Mouse (Mus musculus): ENCODE measurements around the gene Zfp965. TPM values are rescaled to one million over a fixed set of nuclear protein-coding genes. Genes with fewer than 3 reads are reported as not detected.
"Not testable (repeated sequence)": the region's sequence is repeated elsewhere in the genome, so short reads cannot be mapped to it uniquely, and the experiment has no call there.

Gene Zfp965
- polyA plus RNA-seq (2014; fragmentation: Nextera tagmentation; extraction: Ambion mirVana): 7.2 and 7.4 TPM in 2 replicates

DNA sequence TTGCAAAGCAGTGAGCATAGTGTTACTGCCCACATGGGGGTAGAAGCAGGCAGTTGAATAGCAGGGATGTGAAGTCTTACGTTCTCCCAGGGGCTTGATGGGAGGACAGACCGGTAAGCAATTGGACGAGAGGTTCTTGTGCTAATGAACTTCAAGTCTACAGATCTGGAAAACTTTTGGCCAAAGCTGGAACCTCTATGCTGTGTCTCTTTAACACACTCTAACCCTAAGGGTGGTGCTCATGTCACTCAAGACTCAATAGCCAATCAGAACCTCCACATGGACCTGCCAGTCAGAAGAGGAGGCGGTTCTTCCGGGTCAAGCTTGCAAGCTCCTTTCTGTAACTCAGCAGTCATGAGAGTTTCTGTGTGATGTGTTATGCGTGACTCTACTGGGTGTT is at the start of gene Zfp965:
Gene Zfp965 (plus strand): TSS at position 301 of the 400 bp plus-strand sequence.
- not testable (repeated sequence) for H3K27ac ChIP-seq (ENCODE audit: low read depth, low read length); H3K36me3 ChIP-seq (ENCODE audit: control insufficient read depth, insufficient read depth, low read length); H3K4me1 ChIP-seq (replicated peaks; ENCODE audit: control insufficient read depth, insufficient read depth, low read length); DNase-seq (ENCODE audit: low spot score); H3K4me2 ChIP-seq (ENCODE audit: low read depth, low read length, severe bottlenecking); H3K4me3 ChIP-seq (ENCODE audit: low read depth, low read length); H3K9ac ChIP-seq (ENCODE audit: low read length); H3K27me3 ChIP-seq (ENCODE audit: control insufficient read depth, insufficient read depth, low read length); H3K9me3 ChIP-seq (ENCODE audit: control insufficient read depth, low read length); ATAC-seq (replicated peaks; ENCODE audit: low FRiP score)
- no CpG with 5 or more reads among the region's 6 CpGs for WGBS

GRCm38 (mm10) chr2:175435707-175436106 is 34.1 kb upstream of the Zfp965 start, which contains the start of gene Gm4724:
TSS of gene Gm4724 (minus strand) at chr2:175435807.
- H3K4me2 ChIP-seq (ENCODE audit: low read depth, low read length, severe bottlenecking); H3K9me3 ChIP-seq (ENCODE audit: control insufficient read depth, low read length); H3K27me3 ChIP-seq (ENCODE audit: control insufficient read depth, insufficient read depth, low read length); H3K4me1 ChIP-seq (replicated peaks; ENCODE audit: control insufficient read depth, insufficient read depth, low read length); H3K9ac ChIP-seq (ENCODE audit: low read length); DNase-seq (ENCODE audit: low spot score); ATAC-seq (replicated peaks; ENCODE audit: low FRiP score); H3K36me3 ChIP-seq (ENCODE audit: control insufficient read depth, insufficient read depth, low read length); H3K27ac ChIP-seq (ENCODE audit: low read depth, low read length); H3K4me3 ChIP-seq (ENCODE audit: low read depth, low read length): not testable (repeated sequence)
- WGBS: no CpG with 5 or more reads among the region's 4 CpGs

Other genes with a start within 250 kb of the Zfp965 start
- 1.6 and 7.9 TPM in 2 replicates for gene Gm14440, start 194.9 kb upstream of the Zfp965 start, polyA plus RNA-seq (2014; fragmentation: Nextera tagmentation; extraction: Ambion mirVana)
- 22.9 and 26.6 TPM in 2 replicates for gene Gm4631, start 131.8 kb upstream of the Zfp965 start, polyA plus RNA-seq (2014; fragmentation: Nextera tagmentation; extraction: Ambion mirVana)
- gene Zfp968, start 97.5 kb upstream of the Zfp965 start, polyA plus RNA-seq (2014; fragmentation: Nextera tagmentation; extraction: Ambion mirVana): 6.1 and 6.8 TPM in 2 replicates
- gene Gm4724, start 34.2 kb upstream of the Zfp965 start, polyA plus RNA-seq (2014; fragmentation: Nextera tagmentation; extraction: Ambion mirVana): 21.7 and 29.3 TPM in 2 replicates
- not detected in 2 replicates for gene Gm11007, start 174.0 kb downstream of the Zfp965 start, polyA plus RNA-seq (2014; fragmentation: Nextera tagmentation; extraction: Ambion mirVana)
- 8.5 and 11.5 TPM in 2 replicates for gene Zfp969, start 233.7 kb downstream of the Zfp965 start, polyA plus RNA-seq (2014; fragmentation: Nextera tagmentation; extraction: Ambion mirVana)

All from forebrain, embryonic 11.5 days (tissue).